Mouse (Mus musculus) Muller cell, postnatal 12 days (primary cell): ENCODE measurements at regions not wholly inside any gene's neighbourhood (a gene's known extent, or its start where the extent isn't known, plus 50 kb on each side); places are given as distances from the start of the nearest gene placed in this dataset.

Experiments used
- DNase-seq: peaks from one replicate; pipeline ENCODE4 v3.0.0-alpha.2; 2015; ENCODE audit errors: inconsistent ontology term

GRCm38 (mm10) chr8:53749263-53749662 lies 110.4 kb upstream of the Neil3 start:
- peak; percentile 82 for DNase-seq

GRCm38 (mm10) chr8:53769211-53769610 lies 130.3 kb upstream of the Neil3 start:
- DNase-seq = no peak

GRCm38 (mm10) chr8:53775511-53775910 lies 136.6 kb upstream of the Neil3 start:
- no peak for DNase-seq

- DNase-seq = peak; percentile 66
Measured at GRCm38 (mm10) chr8:53780886-53781285, 142.0 kb upstream of the Neil3 start.

GRCm38 (mm10) chr8:53781885-53782284 lies 143.0 kb upstream of the Neil3 start:
- DNase-seq = no peak

DNA sequence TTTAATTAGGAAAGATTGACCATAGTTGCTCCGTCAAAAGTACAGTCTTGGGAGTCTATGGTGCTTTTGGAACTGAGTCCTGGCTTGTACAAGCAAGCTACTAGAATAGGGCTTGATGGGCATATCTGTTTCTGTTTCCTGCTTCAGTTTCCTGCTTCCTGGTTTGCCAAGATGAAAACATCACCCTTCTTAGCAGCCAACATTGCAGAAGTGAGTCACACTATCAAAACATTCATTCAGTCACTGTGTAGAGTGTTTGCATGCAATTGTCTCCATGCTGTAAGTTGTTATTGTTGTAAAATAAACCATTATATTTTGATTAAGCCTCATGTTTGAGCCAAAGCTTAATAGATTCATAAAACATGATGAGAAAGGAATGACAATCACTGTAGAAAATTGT lies 149.3 kb upstream of the Neil3 start:
- DNase-seq = peak; percentile 54

GRCm38 (mm10) chr8:53821148-53821547 lies 182.3 kb upstream of the Neil3 start:
- peak; percentile 82 for DNase-seq

- DNase-seq = no peak
Measured at GRCm38 (mm10) chr8:53827395-53827794, 188.5 kb upstream of the Neil3 start.

GRCm38 (mm10) chr8:53847821-53848220 lies 209.0 kb upstream of the Neil3 start:
- DNase-seq = no peak

- no peak for DNase-seq
Measured at GRCm38 (mm10) chr8:53868567-53868966, 208.8 kb upstream of the Vegfc start.

DNA sequence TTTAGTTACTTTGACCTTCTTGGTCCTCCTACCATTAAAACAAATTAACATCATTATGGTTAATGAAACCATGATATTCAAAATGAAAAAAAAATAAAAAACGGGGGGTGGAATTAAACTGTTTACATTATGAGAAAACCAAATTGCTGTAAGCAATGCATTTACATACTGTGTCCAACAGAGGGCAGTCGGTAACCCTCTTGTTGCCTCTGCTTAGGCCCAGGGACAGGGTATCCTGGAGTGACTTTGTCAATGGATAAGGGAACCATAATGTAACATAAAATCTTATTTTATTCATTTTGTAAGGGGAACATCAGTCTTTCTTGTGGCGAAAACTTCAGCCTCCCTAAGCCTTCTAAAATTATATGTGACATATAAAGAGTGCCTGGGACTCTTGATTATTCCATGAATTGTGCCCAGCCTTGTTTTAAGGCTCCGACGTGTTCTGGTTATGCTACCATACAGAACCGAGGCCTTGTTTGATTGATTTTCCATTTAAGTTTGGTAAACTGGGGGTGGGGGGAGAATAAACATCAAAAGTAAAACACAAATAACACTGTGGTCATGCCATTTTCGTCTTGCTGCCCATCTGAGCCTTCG lies 207.3 kb upstream of the Vegfc start:
- peak; percentile 6 for DNase-seq

DNA sequence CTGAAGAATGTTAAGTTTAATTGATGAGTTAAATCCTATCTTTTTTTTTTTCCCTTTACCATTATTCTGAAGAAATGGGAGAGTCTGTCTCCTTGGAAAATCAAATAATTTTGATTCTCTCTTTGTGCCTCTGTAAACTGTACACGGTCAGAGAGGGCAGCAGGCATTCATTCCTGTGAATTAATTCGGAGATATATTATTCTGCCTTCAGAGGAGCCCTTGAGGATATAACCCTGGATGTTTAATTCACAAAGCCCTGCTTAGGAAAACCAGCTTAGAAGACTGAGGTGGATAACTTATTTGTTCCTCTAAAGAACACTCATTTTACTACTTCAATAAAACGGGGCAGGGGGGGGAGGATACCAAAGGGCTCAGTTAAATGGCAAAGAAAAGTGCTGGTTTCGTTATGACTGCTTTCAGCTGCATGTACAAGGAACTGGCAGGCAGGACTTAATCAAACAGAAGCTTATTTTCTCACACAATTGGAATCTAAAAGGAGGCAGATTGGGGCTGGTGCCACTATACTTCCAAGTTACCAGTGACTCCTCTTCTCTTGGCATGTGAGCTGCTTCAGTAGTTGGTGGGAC lies 205.3 kb upstream of the Vegfc start:
- DNase-seq = no peak

GRCm38 (mm10) chr8:53878846-53879245 lies 198.6 kb upstream of the Vegfc start:
- DNase-seq = no peak

GRCm38 (mm10) chr8:53881551-53881950 lies 195.9 kb upstream of the Vegfc start:
- DNase-seq = no peak

- DNase-seq = no peak
Measured at GRCm38 (mm10) chr8:53892205-53892710, 185.1 kb upstream of the Vegfc start.

DNA sequence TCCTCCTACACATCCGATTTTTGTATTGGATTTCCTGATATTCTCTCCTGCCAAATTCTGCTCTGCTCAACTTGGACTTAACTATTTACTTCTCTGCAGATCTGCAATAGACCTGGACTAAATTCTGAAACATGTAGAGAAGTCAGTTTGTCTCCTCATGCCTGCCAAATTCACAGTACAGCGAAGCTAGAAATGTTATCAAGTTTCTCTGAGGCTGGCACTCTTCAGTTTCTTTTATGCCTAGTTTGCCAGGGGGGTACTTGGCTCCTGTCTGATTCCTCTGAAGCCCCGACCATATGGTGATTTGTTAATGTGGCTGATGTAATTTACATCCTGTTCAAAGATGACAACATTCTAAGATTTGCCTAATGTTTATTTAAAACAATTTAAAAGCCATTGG lies 184.6 kb upstream of the Vegfc start:
- no peak for DNase-seq

DNA sequence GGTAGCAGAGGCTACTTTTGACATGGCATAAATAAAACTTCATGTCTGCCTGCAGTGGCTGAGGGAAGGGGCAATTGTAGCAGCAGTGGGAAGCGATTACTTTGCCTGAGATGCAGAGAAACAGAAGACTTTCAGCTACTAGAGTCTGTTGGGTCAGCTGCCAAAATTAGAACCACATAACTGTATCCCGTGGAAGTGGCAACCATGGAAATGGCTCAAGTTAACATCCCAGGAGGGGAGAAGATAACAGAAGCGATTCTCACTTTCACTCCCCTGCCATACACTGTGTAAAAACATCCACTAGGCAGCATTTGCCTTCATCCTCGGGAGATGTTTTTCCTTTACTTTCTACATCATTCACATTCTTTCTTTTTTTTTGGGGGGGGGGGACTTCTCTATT lies 155.1 kb upstream of the Vegfc start:
- no peak for DNase-seq

DNA sequence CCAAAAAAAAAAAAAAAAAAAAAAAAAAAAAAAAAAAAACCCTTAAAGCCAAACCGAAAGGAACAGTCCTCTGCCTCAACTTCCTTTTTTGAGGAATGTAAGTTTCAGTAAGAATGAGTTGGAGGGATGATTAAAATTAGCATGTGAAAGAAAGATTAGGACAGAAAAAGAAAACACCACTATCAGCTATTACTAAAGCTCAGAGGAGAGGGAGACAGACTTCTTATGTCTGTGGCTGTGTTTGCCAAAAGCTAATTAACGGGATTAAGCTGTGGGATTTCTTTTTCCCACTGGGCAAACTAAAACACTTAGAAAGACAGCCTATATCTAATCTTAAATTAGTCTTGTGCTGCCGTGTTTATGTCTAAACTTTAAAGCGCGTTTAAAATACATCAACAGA lies 146.7 kb upstream of the Vegfc start:
- no peak for DNase-seq

- DNase-seq = no peak
Measured at GRCm38 (mm10) chr8:53938392-53938791, 139.0 kb upstream of the Vegfc start.

DNA sequence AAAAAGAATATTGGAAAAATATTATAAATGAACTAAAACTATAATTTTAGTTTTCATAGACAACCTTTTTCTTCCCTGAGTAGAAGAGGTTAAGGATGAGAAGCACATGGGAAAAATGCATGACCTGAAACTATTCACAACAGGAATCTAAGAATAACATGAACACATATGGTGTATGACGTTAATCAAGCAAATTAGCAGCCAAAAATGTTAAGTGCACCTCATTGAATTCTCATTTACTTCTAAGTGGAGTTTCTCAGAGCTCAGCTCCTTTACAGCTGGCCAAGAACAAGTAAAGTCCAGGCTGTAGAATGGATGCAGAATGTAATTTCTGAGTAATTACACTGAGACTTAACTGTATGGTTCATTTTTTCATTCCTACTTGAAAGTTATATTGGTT lies 137.9 kb upstream of the Vegfc start:
- DNase-seq = no peak

DNA sequence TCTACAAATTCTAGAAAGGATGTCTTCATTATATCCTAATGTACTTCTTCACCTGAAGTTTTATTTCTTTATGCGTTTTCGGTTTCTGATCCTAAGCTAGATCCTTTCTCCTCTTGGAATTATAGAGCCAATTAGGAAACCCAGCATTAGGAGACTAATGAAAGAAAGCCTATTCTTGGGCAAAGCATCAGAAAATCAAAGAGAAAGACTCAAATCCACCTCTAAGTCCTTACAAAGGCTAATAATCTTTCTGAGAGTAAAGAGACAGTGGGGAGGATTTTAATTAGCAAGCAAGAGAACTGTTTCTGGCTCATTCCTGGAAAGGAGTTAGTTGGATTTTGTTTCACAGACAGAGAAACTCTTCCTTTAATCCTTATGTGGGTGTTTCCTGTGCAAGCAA lies 136.3 kb upstream of the Vegfc start:
- DNase-seq = no peak

DNA sequence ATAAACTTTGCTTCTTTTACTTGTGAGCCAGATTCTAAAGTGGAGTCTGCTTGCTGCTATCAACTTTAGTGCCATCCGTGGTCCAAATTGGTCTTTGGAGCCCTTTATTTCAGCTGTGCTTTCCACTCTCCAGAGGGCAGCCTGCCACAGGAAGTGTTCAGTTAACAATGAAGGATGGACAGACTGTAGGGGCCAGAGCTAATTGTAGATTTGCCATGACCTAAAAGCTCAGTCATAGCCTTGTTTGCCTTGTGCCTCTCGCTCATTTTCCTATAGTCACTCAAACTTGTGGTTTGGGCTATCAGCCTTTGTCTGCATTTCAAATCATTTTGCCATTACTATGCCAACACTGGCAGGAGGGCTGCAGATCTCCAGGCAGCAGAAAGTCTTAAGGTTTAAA lies 131.8 kb upstream of the Vegfc start:
- DNase-seq = peak; percentile 79

- DNase-seq = peak; percentile 77
Measured at GRCm38 (mm10) chr8:53947384-53947783, 130.0 kb upstream of the Vegfc start.
